Mouse (Mus musculus): ENCODE measurements around the gene Ralgps1. TPM values are rescaled to one million over a fixed set of nuclear protein-coding genes. Genes with fewer than 3 reads are reported as not detected.
"Not testable (repeated sequence)": the region's sequence is repeated elsewhere in the genome, so short reads cannot be mapped to it uniquely, and the experiment has no call there.

The Ralgps1 gene
- total RNA-seq, 2 experiments from 2014 or later: 4.8 to 5.6 TPM

- no peak for DNase-seq
- intact Hi-C loops (cut with DNase I): no loop called here
These were observed 42.3 kb downstream of the Ralgps1 start for GRCm38 (mm10) chr2:33328941-33329340.

DNA sequence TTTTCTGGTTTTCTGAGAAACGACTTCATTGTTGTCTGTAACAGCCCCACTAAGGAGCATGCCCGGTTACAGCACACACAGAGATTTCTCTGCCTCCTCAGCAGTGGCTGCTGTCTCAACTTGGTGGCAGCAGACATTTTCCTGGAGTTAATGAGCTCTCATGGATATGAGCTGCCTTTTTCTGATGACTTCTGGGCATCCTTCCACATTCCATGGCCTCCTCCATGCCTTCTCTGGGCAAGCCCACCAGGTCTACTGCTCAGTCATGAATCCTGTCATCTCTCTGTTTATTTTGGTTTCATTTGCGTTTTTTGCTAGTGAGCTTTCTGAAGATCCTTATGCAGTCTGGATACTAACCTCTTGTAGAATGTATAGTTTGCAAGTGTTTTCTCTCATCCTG lies 45.9 kb downstream of the Ralgps1 start:
- intact Hi-C loops (cut with DNase I): no loop called here
- DNase-seq: no peak

DNA sequence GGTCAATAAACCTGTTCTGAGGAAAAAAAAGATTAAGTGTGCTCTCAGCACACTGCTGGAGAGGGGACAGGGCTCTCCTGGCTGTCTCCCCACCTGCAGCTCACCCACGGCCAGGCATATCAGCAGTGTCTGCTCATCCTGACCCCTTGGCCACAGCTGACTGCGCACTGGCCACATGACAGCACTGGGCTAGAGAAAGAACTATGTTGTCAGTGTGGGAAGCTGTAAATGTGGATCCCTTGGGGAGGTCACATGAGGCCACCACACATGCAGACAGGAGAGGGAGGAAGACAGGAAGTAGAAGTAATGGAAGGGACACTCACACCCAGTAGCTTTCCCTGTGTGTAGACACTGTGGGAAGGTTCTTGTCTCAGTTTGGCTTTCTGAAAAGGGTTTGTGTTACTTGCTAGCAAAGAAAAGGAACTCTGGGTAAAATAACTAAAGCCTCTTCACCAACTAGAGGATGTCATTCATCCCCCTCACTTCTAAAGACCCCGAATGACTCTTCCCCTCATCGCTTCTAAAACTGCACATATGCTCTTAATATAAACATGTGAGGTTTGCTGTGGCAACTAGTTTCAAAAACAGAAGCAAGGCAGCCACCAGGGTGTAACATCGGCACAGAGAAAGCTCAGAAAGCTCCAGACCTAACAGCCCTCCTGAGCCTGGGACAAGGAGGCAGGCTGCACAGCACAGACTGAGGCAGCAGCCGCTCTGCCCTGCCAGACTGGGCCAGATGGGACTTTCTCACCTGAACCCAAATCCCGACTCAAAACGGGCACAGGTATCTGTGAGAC lies 47.3 kb downstream of the Ralgps1 start:
- peak in 1 of 2 experiments; percentile 33 for DNase-seq
- intact Hi-C loops (cut with DNase I): no loop called here

DNA sequence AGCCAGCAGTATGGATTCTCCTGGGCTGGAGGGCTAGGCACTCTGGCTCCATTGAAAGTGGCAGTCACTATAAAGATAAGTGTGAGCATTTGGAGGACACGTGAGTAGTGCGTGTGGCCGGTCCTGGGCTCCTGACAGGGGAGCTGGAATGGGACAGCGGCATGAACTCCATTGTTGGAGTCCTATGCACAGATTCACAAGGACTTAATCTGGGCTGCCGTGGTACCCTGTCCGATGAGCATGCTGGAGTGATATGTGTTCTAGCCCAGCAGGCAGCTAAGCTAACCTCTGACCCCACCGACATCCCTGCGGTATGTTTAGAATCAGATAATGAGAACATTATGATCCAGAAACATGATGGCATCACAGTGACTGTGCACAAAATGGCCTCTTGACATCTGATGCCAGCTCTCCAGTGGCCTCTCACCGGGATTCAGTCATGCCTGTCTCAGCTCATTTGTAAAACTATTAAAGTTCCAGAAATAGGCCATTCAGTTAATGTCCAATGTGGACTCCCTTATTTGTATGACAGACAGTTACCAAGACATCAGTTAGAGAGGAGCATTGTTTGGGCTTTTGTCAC lies 48.2 kb downstream of the Ralgps1 start:
- DNase-seq; intact Hi-C loops (cut with DNase I): not testable (repeated sequence)

- intact Hi-C loops (cut with DNase I): no loop called here
- no peak for DNase-seq
These were observed 49.6 kb downstream of the Ralgps1 start for GRCm38 (mm10) chr2:33321641-33322040.

DNA sequence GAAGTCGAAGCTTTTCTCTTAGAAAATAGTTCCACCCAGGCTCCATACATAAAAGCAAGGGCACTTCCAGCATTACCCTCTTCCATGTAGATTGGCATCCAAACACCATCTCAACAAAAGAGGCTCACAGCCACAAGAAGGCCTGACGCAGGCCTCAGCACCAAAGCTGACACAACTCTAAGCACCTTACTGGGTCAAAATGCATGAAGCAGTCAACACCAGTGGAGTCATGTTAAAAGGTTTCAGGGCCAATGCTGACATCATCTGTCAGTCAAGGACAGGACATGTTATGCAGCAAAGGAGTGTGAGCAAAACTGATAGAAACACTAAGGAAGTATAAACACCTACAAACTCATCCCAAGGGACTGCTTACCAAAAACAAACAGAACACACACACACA lies 50.3 kb downstream of the Ralgps1 start:
- intact Hi-C loops (cut with DNase I): no loop called here

DNA sequence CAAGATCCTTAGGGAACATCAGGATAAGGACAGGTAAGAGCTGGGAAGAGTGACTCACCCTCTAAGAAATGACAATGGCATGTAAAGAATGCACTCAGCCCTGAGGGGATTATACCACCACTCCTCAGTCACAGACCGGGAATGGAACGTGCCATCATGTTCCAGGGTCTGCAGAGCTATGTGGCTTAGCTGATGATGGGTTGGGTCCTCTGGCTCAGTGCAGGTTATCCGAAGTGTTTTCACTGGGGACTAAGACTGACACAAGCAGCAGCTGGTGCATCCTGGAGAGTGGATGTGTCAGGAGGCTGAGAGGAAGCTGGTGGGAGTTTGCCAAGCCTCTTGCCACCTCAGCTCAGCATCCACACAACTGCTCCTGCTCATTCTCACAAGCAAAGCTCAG lies 50.7 kb downstream of the Ralgps1 start:
- intact Hi-C loops (cut with DNase I): no loop called here
- DNase-seq: no peak

More for the DNA sequence above, 50.3 kb downstream of the Ralgps1 start:
- DNase-seq: no peak

DNA sequence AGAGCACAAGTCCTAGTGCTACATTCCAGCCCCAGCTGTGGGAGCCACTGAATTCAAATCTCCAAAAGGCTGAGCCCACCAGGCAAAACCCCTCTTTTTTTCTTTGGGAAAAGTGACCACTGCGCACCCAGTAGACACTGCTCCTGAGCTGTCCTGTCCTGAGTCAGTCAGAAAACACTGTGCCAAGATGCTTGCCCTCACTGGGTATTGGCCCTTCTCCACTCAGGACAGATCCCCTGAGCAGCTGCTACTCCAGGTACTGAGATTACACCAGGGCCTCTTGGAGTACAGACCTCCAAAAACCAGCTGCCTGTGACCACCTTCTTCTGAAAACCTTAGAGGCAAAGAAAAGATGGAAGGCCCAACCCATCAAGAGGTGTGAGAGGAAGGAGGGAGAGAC lies 51.4 kb downstream of the Ralgps1 start:
- DNase-seq: no peak
- intact Hi-C loops (cut with DNase I): loop anchor here (2.0 to 5.0 kb wide), 2 partner anchors 53 to 101 kb away; no protein-coding TSS in a partner anchor

GRCm38 (mm10) chr2:33319455-33319854 lies 51.8 kb downstream of the Ralgps1 start:
- intact Hi-C loops (cut with DNase I): loop anchor here (2.0 to 5.0 kb wide), 2 partner anchors 52 to 101 kb away; no protein-coding TSS in a partner anchor
- no peak for DNase-seq

- DNase-seq: no peak
- intact Hi-C loops (cut with DNase I): loop anchor here (2.0 to 5.0 kb wide), 2 partner anchors 51 to 100 kb away; no protein-coding TSS in a partner anchor
These were observed 52.8 kb downstream of the Ralgps1 start for GRCm38 (mm10) chr2:33318491-33318964.

- intact Hi-C loops (cut with DNase I): loop anchor here (2.0 to 5.0 kb wide), 2 partner anchors 32 to 49 kb away; no protein-coding TSS in a partner anchor
- DNase-seq: peak; percentile 83 to 84
These were observed 54.8 kb downstream of the Ralgps1 start for GRCm38 (mm10) chr2:33316516-33316915.

- intact Hi-C loops (cut with DNase I): loop anchor here (2.0 to 5.0 kb wide), 2 partner anchors 33 to 49 kb away; no protein-coding TSS in a partner anchor
These were observed 55.3 kb downstream of the Ralgps1 start for GRCm38 (mm10) chr2:33316063-33316405.

GRCm38 (mm10) chr2:33315233-33316062 lies 55.8 kb downstream of the Ralgps1 start:
- intact Hi-C loops (cut with DNase I): loop anchor here (2.0 to 5.0 kb wide), 2 partner anchors 33 to 48 kb away; no protein-coding TSS in a partner anchor
- peak in 1 of 2 experiments; percentile 18 for DNase-seq

More at GRCm38 (mm10) chr2:33316063-33316405, 55.3 kb downstream of the Ralgps1 start:
- no peak for DNase-seq

DNA sequence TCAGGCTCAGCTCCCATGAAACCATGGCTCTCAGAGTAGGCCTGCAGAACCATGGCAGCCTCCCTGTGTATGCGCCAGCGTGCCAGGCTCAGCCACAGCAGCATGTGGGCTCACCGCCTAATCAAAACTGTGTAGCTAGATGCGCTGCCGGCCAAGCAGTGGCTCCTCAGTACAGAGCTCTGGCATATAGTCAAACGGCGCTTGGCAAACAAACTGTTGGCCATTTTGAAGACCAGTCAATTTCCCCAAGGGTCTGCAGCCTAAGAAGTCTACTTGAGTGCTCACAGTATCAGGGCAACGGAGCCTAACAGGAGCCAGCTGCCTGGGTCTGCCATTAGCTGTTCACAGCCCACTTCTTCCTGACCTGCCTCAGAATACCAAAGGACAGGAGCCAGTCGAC lies 61.9 kb downstream of the Ralgps1 start:
- DNase-seq: no peak
- intact Hi-C loops (cut with DNase I): no loop called here

GRCm38 (mm10) chr2:33306565-33306964 lies 64.7 kb downstream of the Ralgps1 start:
- intact Hi-C loops (cut with DNase I): no loop called here
- DNase-seq: no peak

- DNase-seq: no peak
- intact Hi-C loops (cut with DNase I): no loop called here
These were observed 67.8 kb downstream of the Ralgps1 start for GRCm38 (mm10) chr2:33303416-33303947.

- DNase-seq: no peak
- intact Hi-C loops (cut with DNase I): no loop called here
These were observed 68.5 kb downstream of the Ralgps1 start for GRCm38 (mm10) chr2:33302828-33303227.

DNA sequence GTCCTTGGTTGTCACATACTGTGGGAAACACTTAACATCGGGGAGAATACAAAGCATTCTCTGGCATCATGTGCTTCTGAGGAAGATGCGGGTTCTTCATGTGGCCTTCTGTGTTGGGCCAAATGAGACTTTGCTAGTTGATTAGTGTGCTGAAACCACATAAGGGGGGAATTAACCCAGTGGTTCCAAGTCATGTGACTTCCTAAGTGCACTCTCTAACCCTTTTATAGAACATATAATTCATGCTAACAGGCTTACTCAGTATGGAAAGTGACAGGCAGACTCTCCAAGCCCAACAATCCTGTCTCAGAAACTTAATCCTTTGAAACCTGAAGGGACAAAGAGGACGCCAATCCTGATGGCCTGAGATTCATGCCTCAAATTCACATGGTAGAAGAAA lies 68.9 kb downstream of the Ralgps1 start:
- DNase-seq: no peak
- intact Hi-C loops (cut with DNase I): no loop called here

DNA sequence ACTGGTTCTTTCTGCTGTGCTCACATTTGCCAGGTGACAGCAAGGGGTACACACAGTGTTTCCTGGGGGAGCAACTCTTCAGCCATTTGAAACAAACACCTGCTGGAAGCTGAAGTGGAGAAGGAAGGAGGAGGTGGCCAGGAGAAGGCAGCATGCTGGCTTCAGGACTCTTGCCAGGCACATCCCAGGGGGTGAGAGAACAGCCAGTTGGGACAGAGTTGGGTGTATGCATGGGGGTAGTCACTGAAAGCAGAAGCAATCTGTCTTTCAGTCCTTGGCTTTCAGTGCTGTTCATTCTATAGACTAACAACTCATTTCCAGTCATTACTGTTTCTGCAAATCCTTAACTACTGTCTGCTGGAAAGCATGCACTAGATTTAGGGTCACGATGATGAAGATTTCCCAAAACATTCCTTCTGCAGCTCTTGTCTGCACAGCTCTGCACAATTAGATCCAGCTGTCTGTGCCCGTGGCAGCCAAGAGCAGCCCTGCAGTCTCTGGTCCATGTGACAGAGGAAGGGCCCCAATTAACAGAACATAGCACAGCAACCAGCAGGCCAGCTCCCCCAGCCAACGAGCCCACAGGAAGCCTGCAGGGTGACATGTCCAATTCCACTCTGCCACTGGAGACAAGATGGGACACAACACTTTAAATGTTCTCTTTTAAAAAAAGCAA lies 70.8 kb downstream of the Ralgps1 start:
- intact Hi-C loops (cut with DNase I): no loop called here
- DNase-seq: peak in 1 of 2 experiments; percentile 18

DNA sequence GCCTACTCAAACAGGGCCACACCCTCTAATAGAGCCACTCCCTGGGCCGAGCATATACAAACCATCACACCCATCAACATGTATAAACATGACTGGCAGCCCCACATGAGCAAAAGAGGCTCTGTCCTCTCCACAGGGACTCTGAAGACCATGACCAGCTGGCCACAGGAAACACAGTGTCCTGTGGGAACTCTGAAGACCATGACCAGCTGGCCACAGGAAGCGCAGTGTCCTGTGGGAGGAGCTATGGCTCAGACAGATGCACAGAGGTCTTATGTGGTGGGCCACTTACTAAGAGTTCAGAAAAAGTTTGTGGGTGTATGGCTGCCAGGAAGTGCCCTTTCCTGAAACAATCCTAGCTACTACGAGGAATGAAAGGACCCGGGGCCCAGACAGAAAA lies 72.4 kb downstream of the Ralgps1 start:
- intact Hi-C loops (cut with DNase I): no loop called here
- no peak for DNase-seq
